Mouse (Mus musculus) embryonic facial prominence, embryonic 11.5 days (tissue): Measurements from ENCODE around the gene Dgat2. TPM values are rescaled to one million over a fixed set of nuclear protein-coding genes. Genes with fewer than 3 reads are reported as not detected.

Source experiments
- ATAC-seq: fragments of 200-750 bp; cut with Nextera tagmentation; replicated peaks from 2 replicates; pipeline ENCODE4 v1.8.0; 2017; ENCODE audit warnings: low read depth; ENCODE audit not compliant: insufficient number of reproducible peaks, low FRiP score, low TSS enrichment
- DNase-seq: peaks from one replicate; pipeline ENCODE4 v3.0.0-alpha.2; 2015; ENCODE audit warnings: low spot score
- H3K27ac ChIP-seq: fragments of 300-500 bp; sonication (generic); replicated peaks from 2 replicates; pipeline ENCODE4 v1.5.1; 2014; ENCODE audit warnings: mild to moderate bottlenecking, low read depth, low read length, control low read depth
- H3K27me3 ChIP-seq: fragments of 300-500 bp; sonication (generic); 2 replicates; pipeline ENCODE4 v1.6.1; 2014; ENCODE audit warnings: mild to moderate bottlenecking, low read length, moderate library complexity, mixed read lengths; ENCODE audit not compliant: control insufficient read depth, insufficient read depth
- H3K36me3 ChIP-seq: fragments of 300-500 bp; sonication (generic); replicated peaks from 2 replicates; pipeline ENCODE4 v1.6.1; 2014; ENCODE audit warnings: low read depth, mild to moderate bottlenecking, low read length, moderate library complexity, mixed read lengths; ENCODE audit not compliant: control insufficient read depth, insufficient read depth
- H3K4me1 ChIP-seq: fragments of 300-500 bp; sonication (generic); 2 replicates; pipeline ENCODE4 v1.6.1; 2014; ENCODE audit warnings: low read length, mixed read lengths; ENCODE audit not compliant: control insufficient read depth, insufficient read depth
- H3K4me2 ChIP-seq: fragments of 300-500 bp; sonication (generic); 2 replicates; pipeline ENCODE4 v1.6.1; 2014; ENCODE audit warnings: low read depth, mild to moderate bottlenecking, control low read depth, low read length, moderate library complexity
- H3K4me3 ChIP-seq: fragments of 300-500 bp; sonication (generic); 2 replicates; pipeline ENCODE4 v1.5.1; 2014; ENCODE audit warnings: low read depth, low read length, control low read depth
- H3K9ac ChIP-seq: fragments of 300-500 bp; sonication (generic); replicated peaks from 2 replicates; pipeline ENCODE4 v1.6.1; 2014; ENCODE audit warnings: mild to moderate bottlenecking, control low read depth, low read length
- H3K9me3 ChIP-seq: fragments of 300-500 bp; sonication (generic); replicated peaks from 2 replicates; pipeline ENCODE4 v1.6.1; 2016; ENCODE audit warnings: mild to moderate bottlenecking, low read length, inconsistent platforms, mixed read lengths; ENCODE audit not compliant: control insufficient read depth
- WGBS: fragments of 180-500 bp; shearing (Covaris S2); extraction: QIAGEN DNeasy Blood & Tissue Kit; methylation state at CpG from one replicate; pipeline ENCODE4 v1.1.7; 2014; 5-methylcytosine and 5-hydroxymethylcytosine counted together
- polyA plus RNA-seq: library from polyadenylated mRNA; unstranded; fragments of >200 nt; fragmentation: Nextera tagmentation; extraction: Ambion mirVana; gene quantifications from 2 replicates; pipeline ENCODE4 v1.2.1, GENCODE M21; 2014

The Dgat2 gene
- polyA plus RNA-seq, 1 experiment from 2014 or later, result 9.4 TPM

GRCm38 (mm10) chr7:99224225-99224624 is 41.7 kb upstream of the Dgat2 start:
- no peak for DNase-seq
- no peaks in the 10 kb centered on the region for H3K36me3 ChIP-seq
- no peak overlapping the region for H3K4me3 ChIP-seq
- no peak for ATAC-seq
- no peaks in the 10 kb centered on the region for H3K9me3 ChIP-seq
- no peaks in the 10 kb centered on the region for H3K4me1 ChIP-seq
- no peak overlapping the region for H3K4me2 ChIP-seq
- 66% methylated on average over 7 of the region's 7 CpGs for WGBS
- no peak overlapping the region for H3K9ac ChIP-seq
- no peaks in the 10 kb centered on the region for H3K27me3 ChIP-seq
- H3K27ac ChIP-seq, result no peak overlapping the region

GRCm38 (mm10) chr7:99217338-99218074 is 35.0 kb upstream of the Dgat2 start:
- Histone ChIP-seq H3K36me3 (no peaks in the 10 kb centered on the region), H3K9me3 (no peaks in the 10 kb centered on the region), H3K9ac (no peak overlapping the region), H3K27me3 (no peaks in the 10 kb centered on the region), H3K27ac (no peak overlapping the region), H3K4me3 (no peak overlapping the region), H3K4me2 (no peak overlapping the region), H3K4me1 (no peaks in the 10 kb centered on the region)
- ATAC-seq (no peak), DNase-seq (no peak)
- 71% methylated on average over 3 of the region's 3 CpGs for WGBS

DNA sequence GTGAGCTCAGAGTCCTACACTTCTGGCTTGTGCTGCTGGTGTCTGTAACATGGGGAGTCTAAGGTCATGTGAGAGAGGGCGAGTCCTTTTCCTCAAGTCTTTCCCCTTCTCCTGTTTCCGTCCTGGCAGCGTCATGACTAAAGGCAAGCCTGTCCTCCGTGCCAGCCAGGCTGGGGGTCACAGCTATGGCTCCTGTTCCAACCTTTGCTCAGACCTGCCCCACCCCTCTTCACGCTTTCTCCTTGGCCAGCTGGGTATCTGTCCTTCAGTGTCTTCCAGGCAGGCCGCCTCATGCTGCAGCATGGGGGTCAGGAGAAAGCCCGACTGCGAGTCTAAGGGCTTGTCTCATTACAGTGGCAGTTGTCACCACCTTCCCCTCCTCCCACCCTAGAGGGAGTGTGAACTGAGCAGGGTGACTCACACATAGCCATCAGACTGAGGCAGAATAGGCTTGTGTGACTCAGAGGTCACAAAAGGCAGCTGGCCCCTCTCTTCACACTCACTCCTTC is 32.9 kb upstream of the Dgat2 start:
- no peak for DNase-seq
- Histone ChIP-seq H3K27me3 (no peaks in the 10 kb centered on the region), H3K27ac (no peak overlapping the region), H3K36me3 (no peaks in the 10 kb centered on the region), H3K4me3 (no peak overlapping the region), H3K4me2 (no peak overlapping the region), H3K9me3 (no peaks in the 10 kb centered on the region), H3K4me1 (no peaks in the 10 kb centered on the region), H3K9ac (no peak overlapping the region)
- WGBS, result 67% methylated on average over 8 of the region's 8 CpGs
- peak; percentile 29; the same call in 1 of the 2 replicates for ATAC-seq

- H3K9me3 ChIP-seq, result no peaks in the 10 kb centered on the region
- ATAC-seq (no peak), DNase-seq (no peak)
- no peaks in the 10 kb centered on the region for H3K36me3 ChIP-seq
- no peak overlapping the region for H3K27ac ChIP-seq
- H3K27me3 ChIP-seq, result no peaks in the 10 kb centered on the region
- no peak overlapping the region for H3K9ac ChIP-seq
- H3K4me3 ChIP-seq, result no peak overlapping the region
- 80% methylated on average over 10 of the region's 10 CpGs for WGBS
- H3K4me1 ChIP-seq, result no peaks in the 10 kb centered on the region
- H3K4me2 ChIP-seq, result no peak overlapping the region
Measured at GRCm38 (mm10) chr7:99214621-99215185, 32.2 kb upstream of the Dgat2 start.

DNA sequence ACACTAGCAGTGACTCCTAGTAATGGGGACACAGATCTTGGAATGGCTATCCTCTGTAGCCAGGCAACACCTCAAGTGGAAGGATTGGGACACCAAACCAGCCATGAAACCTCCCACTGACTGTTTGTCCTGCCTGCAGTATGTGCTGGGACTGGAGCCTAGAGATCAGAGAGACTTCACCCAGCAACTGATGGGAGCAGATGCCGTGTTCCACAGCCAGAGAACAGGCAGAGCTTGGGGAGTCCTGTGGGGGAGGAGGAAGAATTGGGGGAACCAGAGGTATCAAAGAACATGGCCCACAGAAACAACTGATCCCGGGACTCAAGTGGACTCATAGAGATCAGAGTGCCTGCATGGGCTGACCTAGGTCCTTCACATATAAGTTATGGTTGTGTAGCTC is 31.2 kb upstream of the Dgat2 start:
- Histone ChIP-seq H3K9ac (no peak overlapping the region), H3K36me3 (no peaks in the 10 kb centered on the region), H3K4me3 (no peak overlapping the region), H3K27me3 (no peaks in the 10 kb centered on the region), H3K9me3 (no peaks in the 10 kb centered on the region), H3K27ac (no peak overlapping the region), H3K4me2 (no peak overlapping the region), H3K4me1 (no peaks in the 10 kb centered on the region)
- ATAC-seq (no peak), DNase-seq (no peak)
- WGBS, result 85% methylated on average over 2 of the region's 2 CpGs

GRCm38 (mm10) chr7:99213056-99213455 is 30.5 kb upstream of the Dgat2 start:
- WGBS, result 88% methylated on average over 1 of the region's 1 CpGs
- Histone ChIP-seq H3K36me3 (no peaks in the 10 kb centered on the region), H3K4me3 (no peak overlapping the region), H3K27me3 (no peaks in the 10 kb centered on the region), H3K4me1 (no peaks in the 10 kb centered on the region), H3K27ac (no peak overlapping the region), H3K9me3 (no peaks in the 10 kb centered on the region), H3K9ac (no peak overlapping the region), H3K4me2 (no peak overlapping the region)
- ATAC-seq (no peak), DNase-seq (no peak)

GRCm38 (mm10) chr7:99208704-99209103 is 26.2 kb upstream of the Dgat2 start:
- Histone ChIP-seq H3K4me2 (no peak overlapping the region), H3K4me3 (no peak overlapping the region), H3K9ac (no peak overlapping the region), H3K27ac (no peak overlapping the region), H3K36me3 (no peaks in the 10 kb centered on the region), H3K9me3 (no peaks in the 10 kb centered on the region), H3K4me1 (no peaks in the 10 kb centered on the region), H3K27me3 (no peaks in the 10 kb centered on the region)
- DNase-seq, result no peak
- WGBS, result 87% methylated on average over 4 of the region's 4 CpGs
- no peak for ATAC-seq

DNA sequence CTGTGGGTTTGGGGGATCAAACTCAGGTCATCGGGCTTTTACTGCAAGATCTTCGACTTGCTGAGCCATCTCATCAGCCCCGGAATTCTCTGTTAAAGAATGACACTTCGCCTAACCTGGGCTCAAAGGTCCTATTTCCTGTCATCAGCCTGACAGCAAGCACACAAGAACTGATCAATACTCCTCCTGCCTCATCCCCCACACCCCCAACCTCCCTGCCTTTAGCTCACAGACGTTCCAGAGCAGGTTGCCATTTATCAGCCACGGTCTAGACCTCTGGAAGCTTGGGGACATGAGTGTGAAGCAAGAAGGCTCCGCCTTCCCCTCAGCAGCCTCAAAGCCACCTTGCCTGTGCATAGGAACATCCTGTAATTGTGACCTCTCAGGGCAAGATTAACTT is 23.8 kb upstream of the Dgat2 start:
- Histone ChIP-seq H3K27me3 (no peaks in the 10 kb centered on the region), H3K4me2 (no peak overlapping the region), H3K4me3 (no peak overlapping the region), H3K36me3 (no peaks in the 10 kb centered on the region), H3K9ac (no peak overlapping the region), H3K4me1 (no peaks in the 10 kb centered on the region), H3K9me3 (no peaks in the 10 kb centered on the region), H3K27ac (no peak overlapping the region)
- ATAC-seq (no peak), DNase-seq (no peak)
- WGBS, result 77% methylated on average over 7 of the region's 7 CpGs
